Mouse (Mus musculus) colon, adult 2 months (tissue): ENCODE data around the gene Fmo6. TPM values are rescaled to one million over a fixed set of nuclear protein-coding genes. Genes with fewer than 3 reads are reported as not detected.

Experiments
- polyA plus RNA-seq: library from polyadenylated mRNA; depleted of rRNA; stranded (reverse); fragments of >200 nt; gene quantifications from 2 replicates; pipeline ENCODE4 v1.2.3, GENCODE M21; 2012; rRNA removed

Gene Fmo6
- polyA plus RNA-seq = not detected in 2 replicates

DNA sequence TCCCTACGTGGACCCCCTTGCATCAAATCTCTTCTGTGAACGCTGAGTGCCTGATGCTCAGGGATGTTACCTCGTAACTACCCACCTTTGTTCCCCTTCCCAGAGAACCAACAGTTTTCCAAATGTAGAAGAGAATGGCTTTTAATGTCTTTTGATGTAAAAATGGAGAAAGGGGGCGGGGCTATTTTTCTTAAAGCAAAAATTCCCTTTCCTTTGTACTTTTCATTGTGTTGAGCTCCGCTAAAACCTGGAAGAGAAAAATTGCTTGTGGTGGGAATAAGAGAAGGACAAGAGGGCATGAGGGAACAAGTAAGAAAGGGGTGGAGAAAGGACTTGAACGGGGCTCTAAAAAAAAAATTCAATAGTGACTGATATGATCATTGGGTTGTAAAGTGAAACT, at the start of gene Fmo6:
Gene Fmo6, minus strand, starts transcription at position 101 of the 400 bp plus-strand sequence.

DNA sequence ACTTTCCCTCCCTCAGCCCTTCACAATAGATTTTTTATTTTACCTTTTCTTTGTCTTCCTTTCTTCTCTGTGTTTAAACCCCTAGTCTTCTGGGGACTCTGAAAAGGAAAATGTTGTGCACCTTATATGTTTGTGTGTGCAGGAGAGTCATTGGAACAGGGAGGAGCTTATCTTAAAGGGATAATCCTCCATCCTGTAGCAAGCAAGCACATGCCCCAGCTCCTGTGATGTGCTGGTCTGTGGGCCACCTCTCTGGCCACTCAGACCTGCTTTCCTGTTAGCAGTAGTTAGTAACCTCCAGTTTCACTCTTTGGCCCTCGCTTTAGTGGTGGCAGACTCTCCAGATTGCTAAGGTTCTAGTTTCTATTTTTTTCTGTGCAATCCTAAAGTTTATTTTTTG, 47.1 kb upstream of the Fmo6 start, which contains the start of gene Fmo3:
Gene Fmo3, minus strand, starts transcription at position 101 of the 400 bp plus-strand sequence.

DNA sequence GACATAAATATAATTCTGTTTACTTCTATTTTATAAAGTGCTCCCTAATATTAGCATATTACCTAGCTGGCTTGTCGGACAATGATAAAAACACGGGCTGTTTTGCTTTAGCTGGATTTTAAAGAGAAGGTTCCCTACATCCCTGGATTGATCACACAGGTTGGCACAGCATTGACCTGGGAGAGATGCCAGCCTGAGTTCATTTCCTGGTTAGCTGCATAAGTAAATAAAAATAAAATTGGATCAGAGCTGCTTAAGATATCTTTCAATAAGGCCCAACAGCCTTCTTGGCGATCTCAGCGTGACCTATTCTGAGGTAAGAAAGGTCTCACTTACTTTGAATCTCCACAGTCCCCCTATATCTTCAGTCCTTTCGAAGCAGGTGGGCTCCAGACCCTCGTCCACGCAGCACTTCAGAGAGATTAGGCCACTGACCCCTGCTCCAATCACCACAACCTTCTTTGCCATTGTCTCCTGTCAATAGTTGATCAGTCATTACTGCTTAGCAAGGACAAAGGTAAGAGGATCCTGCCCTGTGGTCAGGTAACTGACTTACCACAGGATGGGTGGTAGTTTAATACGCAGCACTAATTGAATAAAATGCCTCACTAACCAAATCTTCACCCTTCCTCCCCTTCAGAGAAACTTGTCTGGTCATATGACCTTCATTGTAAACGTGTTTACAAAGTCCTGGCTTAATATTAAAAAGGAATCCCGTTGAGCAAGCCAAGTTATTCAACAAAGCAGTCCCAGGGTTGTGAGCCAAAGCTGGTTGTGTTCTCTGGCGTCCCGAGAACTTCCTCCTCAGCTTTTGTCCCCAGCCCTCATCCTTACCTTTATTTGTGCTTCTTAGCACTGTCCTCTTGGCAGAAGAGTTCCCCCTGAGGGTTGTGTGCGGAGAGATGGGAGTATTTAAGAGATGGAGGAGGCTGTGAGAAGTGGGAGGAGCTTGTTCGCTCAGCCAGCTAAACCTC, 39.2 kb downstream of the Fmo6 start, which contains the start of gene Fmo2:
Gene Fmo2, minus strand, starts transcription at position 889 of the 974 bp plus-strand sequence.

Other genes with a start within 250 kb of the Fmo6 start
- 23.2 and 23.7 TPM in 2 replicates for gene Prrc2c, start 197.0 kb downstream of the Fmo6 start, polyA plus RNA-seq
- 1.0 and 1.3 TPM in 2 replicates for gene Fmo4, start 123.5 kb downstream of the Fmo6 start, polyA plus RNA-seq
- gene Fmo1, start 70.9 kb downstream of the Fmo6 start, polyA plus RNA-seq = 3.8 and 6.2 TPM in 2 replicates
- gene Fmo2, start 38.8 kb downstream of the Fmo6 start, polyA plus RNA-seq = 5.7 and 6.8 TPM in 2 replicates
- gene Fmo3, start 47.0 kb upstream of the Fmo6 start, polyA plus RNA-seq = 0.07 TPM in 1 of 2 replicates, not detected in the other
- not detected in 2 replicates for gene Mroh9, start 148.2 kb upstream of the Fmo6 start, polyA plus RNA-seq